Mouse (Mus musculus) forebrain, embryonic 11.5 days (tissue): Measurements from ENCODE around the gene Otub2. TPM values are rescaled to one million over a fixed set of nuclear protein-coding genes. Genes with fewer than 3 reads are reported as not detected.

Source experiments
- ATAC-seq: fragments of 200-750 bp; cut with Nextera tagmentation; replicated peaks from 2 replicates; pipeline ENCODE4 v1.8.0; 2017; ENCODE audit warnings: moderate TSS enrichment; ENCODE audit not compliant: low FRiP score
- DNase-seq: peaks from one replicate; pipeline ENCODE4 v3.0.0-alpha.2; 2017; ENCODE audit warnings: low spot score
- H3K27ac ChIP-seq: fragments of 300-500 bp; sonication (generic); 2 replicates; pipeline ENCODE4 v1.5.1; 2014; ENCODE audit warnings: low read depth, low read length
- H3K27me3 ChIP-seq: fragments of 300-500 bp; sonication (generic); 2 replicates; pipeline ENCODE4 v1.6.1; 2014; ENCODE audit warnings: mild to moderate bottlenecking, low read length, mixed read lengths; ENCODE audit not compliant: control insufficient read depth, insufficient read depth
- H3K36me3 ChIP-seq: fragments of 300-500 bp; sonication (generic); 2 replicates; pipeline ENCODE4 v1.6.1; 2014; ENCODE audit warnings: mild to moderate bottlenecking, low read length, moderate library complexity, mixed read lengths; ENCODE audit not compliant: control insufficient read depth, insufficient read depth
- H3K4me1 ChIP-seq: fragments of 300-500 bp; sonication (generic); replicated peaks from 2 replicates; pipeline ENCODE4 v1.6.1; 2014; ENCODE audit warnings: low read length, mixed read lengths; ENCODE audit not compliant: control insufficient read depth, insufficient read depth
- H3K4me2 ChIP-seq: fragments of 300-500 bp; sonication (generic); 2 replicates; pipeline ENCODE4 v1.6.1; 2014; ENCODE audit warnings: low read depth, mild to moderate bottlenecking, low read length, moderate library complexity, mixed read lengths; ENCODE audit not compliant: severe bottlenecking
- H3K4me3 ChIP-seq: fragments of 300-500 bp; sonication (generic); 2 replicates; pipeline ENCODE4 v1.5.1; 2014; ENCODE audit warnings: low read depth, low read length
- H3K9ac ChIP-seq: fragments of 300-500 bp; sonication (generic); 2 replicates; pipeline ENCODE4 v1.6.1; 2014; ENCODE audit warnings: low read length
- H3K9me3 ChIP-seq: fragments of 300-500 bp; sonication (generic); 2 replicates; pipeline ENCODE4 v1.6.1; 2016; ENCODE audit warnings: low read length, mixed read lengths; ENCODE audit not compliant: control insufficient read depth
- WGBS: fragments of 180-500 bp; shearing (Covaris S2); extraction: QIAGEN DNeasy Blood & Tissue Kit; methylation state at CpG from one replicate; pipeline ENCODE4 v1.1.7; 2014; 5-methylcytosine and 5-hydroxymethylcytosine counted together
- polyA plus RNA-seq: library from polyadenylated mRNA; unstranded; fragments of >200 nt; fragmentation: Nextera tagmentation; extraction: Ambion mirVana; gene quantifications from 2 replicates; pipeline ENCODE4 v1.2.1, GENCODE M21; 2014

Gene Otub2
- polyA plus RNA-seq, 1 experiment from 2014 or later, result 15.0 TPM

DNA sequence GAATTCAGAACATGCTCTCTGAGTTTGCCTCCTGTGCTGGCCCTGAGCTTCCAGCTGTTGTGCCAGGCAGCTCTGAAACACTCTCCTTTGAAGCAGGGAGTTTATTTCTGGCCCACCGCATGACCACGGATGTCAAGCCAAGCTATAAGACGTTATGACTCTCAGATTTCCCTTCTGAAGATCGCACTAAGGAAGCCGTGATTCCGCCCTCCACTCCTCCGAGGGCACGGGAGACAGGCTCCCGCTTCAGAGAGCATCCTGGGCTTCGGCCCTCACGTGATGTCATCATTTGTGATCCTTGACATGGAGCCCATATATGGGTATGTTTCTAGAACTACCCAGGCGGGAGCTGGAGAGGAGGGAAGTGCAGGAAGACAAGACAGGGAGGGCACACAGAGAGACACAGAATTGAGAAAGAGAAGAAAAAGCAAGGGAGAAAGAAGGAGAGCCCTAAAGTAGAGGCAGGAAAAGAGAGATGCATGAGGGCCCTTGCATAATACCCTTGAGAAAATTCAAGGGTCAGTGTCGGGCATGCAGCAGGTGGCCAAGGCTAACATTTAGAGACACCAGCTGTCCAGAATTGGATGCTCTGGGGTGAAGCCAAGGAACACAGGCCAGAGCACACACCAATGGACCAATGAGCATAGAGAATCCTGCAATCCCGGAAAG, 32.6 kb upstream of the Otub2 start, which contains the start of gene Asb2:
Asb2 (minus strand) TSS at position 256 of the 669 bp plus-strand sequence.
- Histone ChIP-seq H3K27me3 (no peaks in the 10 kb centered on the region), H3K9ac (no peak within 1 kb of the TSS), H3K9me3 (no peaks in the 10 kb centered on the region), H3K4me2 (no peak within 1 kb of the TSS), H3K4me1 (no peaks in the 10 kb centered on the region), H3K27ac (no peak within 1 kb of the TSS), H3K36me3 (no peaks in the 10 kb centered on the region), H3K4me3 (no peak within 1 kb of the TSS)
- 78% methylated on average over 14 of the region's 14 CpGs for WGBS
- DNase-seq (no peak), ATAC-seq (no peak)

DNA sequence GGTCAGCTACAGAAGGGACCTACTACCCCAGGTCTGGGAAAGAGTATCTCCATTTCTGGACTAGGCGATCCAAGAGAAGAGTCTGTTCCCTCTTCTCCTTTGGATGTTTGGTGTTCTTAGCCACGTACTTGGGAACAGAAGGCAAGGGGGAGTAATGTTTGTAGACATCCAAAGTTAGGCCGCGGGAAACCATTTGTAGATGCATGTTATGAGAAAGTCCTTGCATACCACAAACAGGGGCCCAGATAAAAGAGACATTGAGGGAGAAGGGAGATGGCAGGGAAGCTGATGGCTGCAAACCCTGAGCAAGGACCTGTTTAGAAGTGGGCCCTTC, 32.1 kb upstream of the Otub2 start:
- Histone ChIP-seq H3K4me2 (no peak overlapping the region), H3K27me3 (no peaks in the 10 kb centered on the region), H3K4me3 (no peak overlapping the region), H3K9me3 (no peaks in the 10 kb centered on the region), H3K36me3 (no peaks in the 10 kb centered on the region), H3K4me1 (no peaks in the 10 kb centered on the region), H3K27ac (no peak overlapping the region), H3K9ac (no peak overlapping the region)
- WGBS, result 90% methylated on average over 4 of the region's 4 CpGs
- ATAC-seq (no peak), DNase-seq (no peak)

GRCm38 (mm10) chr12:103358216-103358615, 30.3 kb upstream of the Otub2 start:
- ATAC-seq (no peak), DNase-seq (no peak)
- Histone ChIP-seq H3K36me3 (no peaks in the 10 kb centered on the region), H3K9me3 (no peaks in the 10 kb centered on the region), H3K4me1 (no peaks in the 10 kb centered on the region), H3K27ac (no peak overlapping the region), H3K4me3 (no peak overlapping the region), H3K9ac (no peak overlapping the region), H3K4me2 (no peak overlapping the region), H3K27me3 (no peaks in the 10 kb centered on the region)
- WGBS, result 85% methylated on average over 8 of the region's 8 CpGs

DNA sequence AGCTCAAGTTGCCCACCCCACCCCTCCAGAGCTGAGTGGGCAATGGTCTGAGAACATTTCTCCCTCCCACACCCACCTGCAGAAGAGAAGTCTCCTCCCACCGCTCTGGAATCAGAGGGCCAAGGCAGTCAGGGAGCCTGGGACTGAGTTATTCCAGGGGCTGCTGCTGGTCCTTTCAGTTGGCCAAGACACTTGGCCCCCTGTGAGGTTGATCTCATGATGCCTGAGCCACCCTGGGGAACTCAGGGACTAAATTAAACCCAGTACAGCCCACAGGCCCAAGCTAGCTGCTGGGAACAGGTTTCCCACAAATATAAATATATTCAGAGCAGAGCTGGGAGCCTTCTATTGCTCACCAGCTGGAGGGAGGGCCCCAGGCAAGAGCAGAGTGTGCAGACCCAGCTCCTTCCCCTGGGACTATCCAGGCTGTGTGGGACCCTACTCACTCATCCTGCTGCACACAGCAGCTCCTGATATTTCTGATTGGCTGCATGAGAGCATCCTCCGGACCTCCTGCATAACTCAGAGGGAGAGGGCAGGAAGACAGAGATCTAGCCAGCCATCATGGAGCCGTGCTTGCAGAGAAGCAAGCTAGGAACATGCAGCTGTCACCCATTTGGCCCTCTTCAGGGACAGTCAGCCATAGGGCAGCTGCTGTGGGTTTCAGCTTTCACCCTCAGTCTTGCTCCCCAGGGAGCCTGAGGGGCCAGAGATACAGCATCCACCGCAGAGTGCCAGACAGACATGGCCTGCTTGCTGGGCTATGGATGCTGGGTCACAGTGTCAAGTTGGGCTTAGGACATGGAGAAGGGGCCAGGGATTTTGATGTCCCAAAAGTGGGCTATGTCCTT, 29.3 kb upstream of the Otub2 start:
- H3K27me3 ChIP-seq, result no peaks in the 10 kb centered on the region
- H3K27ac ChIP-seq, result no peak overlapping the region
- no peaks in the 10 kb centered on the region for H3K36me3 ChIP-seq
- H3K4me1 ChIP-seq, result no peaks in the 10 kb centered on the region
- DNase-seq (no peak), ATAC-seq (no peak)
- WGBS, result 73% methylated on average over 4 of the region's 4 CpGs
- no peak overlapping the region for H3K9ac ChIP-seq
- no peak overlapping the region for H3K4me2 ChIP-seq
- no peak overlapping the region for H3K4me3 ChIP-seq
- H3K9me3 ChIP-seq, result no peaks in the 10 kb centered on the region

DNA sequence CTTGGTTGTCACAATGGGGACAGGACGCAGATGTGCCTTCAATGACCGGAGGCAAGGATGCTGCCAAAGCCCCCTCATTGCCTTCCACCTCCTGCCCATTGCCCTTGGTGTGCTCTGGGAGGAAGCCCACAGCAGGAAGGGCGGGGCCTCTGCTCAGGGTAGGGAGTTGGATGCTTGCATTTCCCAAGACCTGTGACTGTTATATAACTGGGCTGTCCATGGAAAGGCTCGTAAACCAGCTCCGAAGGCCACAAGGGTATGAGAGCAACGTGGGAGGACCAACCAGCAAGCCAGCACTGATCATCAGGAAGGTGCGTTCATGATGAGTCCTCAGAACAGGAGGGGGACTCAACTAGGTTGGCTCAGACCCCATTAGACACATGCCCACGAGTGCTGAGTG, 27.7 kb upstream of the Otub2 start:
- no peak overlapping the region for H3K27ac ChIP-seq
- no peak overlapping the region for H3K4me3 ChIP-seq
- H3K27me3 ChIP-seq, result no peaks in the 10 kb centered on the region
- H3K36me3 ChIP-seq, result no peaks in the 10 kb centered on the region
- DNase-seq (no peak), ATAC-seq (no peak)
- H3K9ac ChIP-seq, result no peak overlapping the region
- H3K4me1 ChIP-seq, result no peaks in the 10 kb centered on the region
- H3K9me3 ChIP-seq, result no peaks in the 10 kb centered on the region
- WGBS, result 82% methylated on average over 8 of the region's 8 CpGs
- H3K4me2 ChIP-seq, result no peak overlapping the region

GRCm38 (mm10) chr12:103361539-103362307, 26.8 kb upstream of the Otub2 start:
- 90% methylated on average over 17 of the region's 17 CpGs for WGBS

DNA sequence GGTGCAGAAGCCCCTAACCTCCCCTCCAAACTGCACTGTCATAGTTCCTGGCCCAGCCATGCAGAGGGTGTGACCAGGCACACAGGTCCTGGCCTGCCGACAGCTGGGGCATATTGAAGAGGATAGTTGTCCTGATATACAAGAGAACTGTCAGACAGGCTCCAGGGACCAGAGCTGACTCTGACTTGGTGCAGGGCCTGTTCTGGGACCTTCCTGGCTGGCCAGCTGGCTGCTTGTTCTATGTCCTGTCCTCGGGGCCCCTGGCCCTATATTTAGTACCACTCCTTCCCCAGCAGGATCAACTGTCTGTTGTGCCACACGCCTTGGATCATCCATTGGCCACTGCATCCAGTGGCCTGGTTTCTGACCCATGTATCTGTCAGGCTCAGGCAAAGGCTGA, 26.1 kb upstream of the Otub2 start:
- no peak overlapping the region for H3K27ac ChIP-seq
- DNase-seq, result no peak
- no peaks in the 10 kb centered on the region for H3K4me1 ChIP-seq
- no peaks in the 10 kb centered on the region for H3K9me3 ChIP-seq
- 86% methylated on average over 3 of the region's 3 CpGs for WGBS
- H3K4me2 ChIP-seq, result no peak overlapping the region
- no peak for ATAC-seq
- H3K36me3 ChIP-seq, result no peaks in the 10 kb centered on the region
- no peak overlapping the region for H3K4me3 ChIP-seq
- H3K9ac ChIP-seq, result no peak overlapping the region
- H3K27me3 ChIP-seq, result no peaks in the 10 kb centered on the region

More at GRCm38 (mm10) chr12:103361539-103362307, 26.8 kb upstream of the Otub2 start:
- DNase-seq (no peak), ATAC-seq (no peak)
- no peaks in the 10 kb centered on the region for H3K36me3 ChIP-seq
- no peaks in the 10 kb centered on the region for H3K9me3 ChIP-seq
- H3K4me1 ChIP-seq, result no peaks in the 10 kb centered on the region
- H3K4me3 ChIP-seq, result no peak overlapping the region
- H3K27ac ChIP-seq, result no peak overlapping the region
- H3K9ac ChIP-seq, result no peak overlapping the region
- H3K4me2 ChIP-seq, result no peak overlapping the region
- no peaks in the 10 kb centered on the region for H3K27me3 ChIP-seq

DNA sequence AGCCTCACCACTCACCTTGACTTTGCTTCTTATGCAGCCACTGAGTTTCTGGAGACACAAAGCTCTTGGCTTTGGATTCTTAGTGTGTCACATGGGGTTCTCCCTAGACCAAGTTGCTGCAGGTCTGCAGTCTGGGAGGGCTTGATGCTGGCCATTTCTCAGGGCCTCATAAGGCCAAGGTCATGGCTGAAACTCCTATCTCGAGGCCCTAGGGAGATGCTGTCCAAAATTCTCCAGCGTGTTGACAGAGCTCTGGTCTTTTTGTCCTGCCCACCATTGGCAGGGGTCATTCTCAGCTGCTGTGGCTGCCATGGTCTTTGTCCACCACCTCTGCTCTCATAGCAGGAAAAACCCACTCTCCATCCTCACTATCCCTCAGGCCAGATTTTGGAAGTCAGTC, 21.3 kb upstream of the Otub2 start:
- no peak overlapping the region for H3K9ac ChIP-seq
- DNase-seq, result no peak
- H3K27me3 ChIP-seq, result no peaks in the 10 kb centered on the region
- no peak for ATAC-seq
- no peaks in the 10 kb centered on the region; the same call in 1 of the 2 replicates for H3K4me1 ChIP-seq
- H3K9me3 ChIP-seq, result no peaks in the 10 kb centered on the region
- 76% methylated on average over 2 of the region's 2 CpGs for WGBS
- no peaks in the 10 kb centered on the region for H3K36me3 ChIP-seq
- no peak overlapping the region for H3K4me2 ChIP-seq
- no peak overlapping the region for H3K27ac ChIP-seq
- H3K4me3 ChIP-seq, result no peak overlapping the region
